Mouse (Mus musculus) frontal cortex, postnatal 36 days (tissue): Measurements from ENCODE around the gene Cyld.
A peak's percentile ranks its signal among the peaks of the same experiment; 100 is the strongest.

Source experiments
- DNase-seq, 2 experiments: peaks; one replicate each; pipeline ENCODE4 v3.0.0; 2022; ENCODE audit warnings: low spot score in 2 of 2

The Cyld gene

GRCm38 (mm10) chr8:88792691-88793323 is 96.0 kb downstream of the Cyld start:
- peak; percentile 55 to 63 for DNase-seq

- no peak for DNase-seq
Observed at GRCm38 (mm10) chr8:88793324-88793722, 96.5 kb downstream of the Cyld start.

GRCm38 (mm10) chr8:88793746-88794614 is 97.2 kb downstream of the Cyld start:
- DNase-seq = no peak

GRCm38 (mm10) chr8:88794615-88794907 is 97.7 kb downstream of the Cyld start:
- peak in 1 of 2 experiments; percentile 28 for DNase-seq

GRCm38 (mm10) chr8:88795896-88796295 is 99.1 kb downstream of the Cyld start:
- no peak for DNase-seq

- no peak for DNase-seq
Observed at GRCm38 (mm10) chr8:88796651-88797050, 99.8 kb downstream of the Cyld start.
